12 mouse cellular contexts compared by ENCODE assay signal in genomic region chr4:46061259-46061962, GRCm38 (mm10). TPM values are rescaled to one million over a fixed set of nuclear protein-coding genes. Genes with fewer than 3 reads are reported as not detected.
DNase-seq lines count a peak whose midpoint lies in the region; ATAC-seq and TF ChIP-seq lines count a peak whose summit lies in the region.
"Had no signal": no experiment of that assay in that cellular context is flagged by ENCODE, and none has a peak within 500 bp of the region (broad histone marks: within the 10 kb centered on the region; RNA-seq: fewer than 3 reads in every experiment).

No protein-coding gene starts in this region.

- H3K4me1 ChIP-seq in hindbrain, embryonic 12.5 days = peaks cover 6% of the 10 kb centered on the region
- peaks cover 15% of the 10 kb centered on the region for H3K4me1 ChIP-seq in hindbrain, embryonic 13.5 days (replicated peaks)

- H3K9ac ChIP-seq in hindbrain, embryonic 12.5 days = no peak overlapping the region
- H3K9ac ChIP-seq in hindbrain, embryonic 13.5 days = no peak overlapping the region
- H3K9ac ChIP-seq: liver, embryonic 14.5 days had no signal

- intact Hi-C loops in left cerebral cortex, adult 2 months (cut with DNase I) = loop anchor here (1.0 kb wide), 2 partner anchors 26 to 31 kb away; no protein-coding TSS in a partner anchor

- peaks cover 7% of the 10 kb centered on the region; the same call in 1 of the 2 replicates for H3K9me3 ChIP-seq in hindbrain, embryonic 12.5 days (replicated peaks)
- H3K9me3 ChIP-seq in hindbrain, embryonic 13.5 days = no peaks in the 10 kb centered on the region

- no peaks in the 10 kb centered on the region for H3K36me3 ChIP-seq in hindbrain, embryonic 12.5 days
- H3K36me3 ChIP-seq in hindbrain, embryonic 13.5 days = no peaks in the 10 kb centered on the region
- H3K36me3 ChIP-seq: embryonic facial prominence, embryonic 13.5 days had no signal

- no peak overlapping the region for H3K4me3 ChIP-seq in hindbrain, embryonic 12.5 days
- H3K4me3 ChIP-seq in hindbrain, embryonic 13.5 days = no peak overlapping the region
- no peak overlapping the region for H3K4me3 ChIP-seq in left cerebral cortex, adult 2 months
- H3K4me3 ChIP-seq: embryonic facial prominence, embryonic 13.5 days had no signal

- H3K27me3 ChIP-seq in hindbrain, embryonic 12.5 days = no peaks in the 10 kb centered on the region; the same call in 1 of the 2 replicates
- no peaks in the 10 kb centered on the region for H3K27me3 ChIP-seq in hindbrain, embryonic 13.5 days
- H3K27me3 ChIP-seq: embryonic facial prominence, embryonic 13.5 days had no signal

- 84% methylated on average over 12 of the region's 12 CpGs for WGBS in hindbrain, embryonic 12.5 days
- WGBS in hindbrain, embryonic 13.5 days = 80% methylated on average over 12 of the region's 12 CpGs

- peak; percentile 65 to 77 for DNase-seq in frontal cortex, postnatal 14 days (ENCODE audit: low spot score in 2 of 2)
- DNase-seq in left cerebral cortex, adult 2 months (ENCODE audit: extremely low spot score in 1 of 2, low spot score in 2 of 2) = peak; percentile 75 to 76
- peak; percentile 89 to 93 for DNase-seq in right cerebral cortex, postnatal 36 days (ENCODE audit: low spot score in 2 of 2)
- DNase-seq in thymus, postnatal 4 days = no peak
- no peak for DNase-seq in heart, adult 18-20 months
- DNase-seq: heart, postnatal 10 days; kidney, postnatal 14 days had no signal

- TF ChIP-seq CTCF in left cerebral cortex, adult 2 months (IDR thresholded peaks at IDR 0.05) = no peak

- H3K4me2 ChIP-seq in hindbrain, embryonic 12.5 days (replicated peaks) = no peak overlapping the region
- H3K4me2 ChIP-seq in hindbrain, embryonic 13.5 days = no peak overlapping the region
- H3K4me2 ChIP-seq: embryonic facial prominence, embryonic 13.5 days had no signal

- no peak overlapping the region for H3K27ac ChIP-seq in hindbrain, embryonic 12.5 days
- no peak overlapping the region for H3K27ac ChIP-seq in hindbrain, embryonic 13.5 days
- peak overlapping the region; percentile 85 for H3K27ac ChIP-seq in left cerebral cortex, adult 2 months
- H3K27ac ChIP-seq: embryonic facial prominence, embryonic 13.5 days; liver, embryonic 14.5 days had no signal

- ATAC-seq in hindbrain, embryonic 12.5 days (ENCODE audit: low FRiP score) = 0 out of 2 replicates have a peak, but pooled peaks have one; percentile 32
- ATAC-seq in hindbrain, embryonic 13.5 days (ENCODE audit: low FRiP score) = no peak
- ATAC-seq in megakaryocyte, adult 5-6 weeks (ENCODE audit: poor library complexity, severe bottlenecking) = no peak

RNA-seq across cellular contexts. Expression of gene Tmod1, which starts 22.7 kb away (rescaled TPM):
- 4.8 and 5.1 TPM in 2 replicates for polyA plus RNA-seq in hindbrain, embryonic 12.5 days (2016; fragmentation: Nextera tagmentation; extraction: Ambion mirVana)
- polyA plus RNA-seq in hindbrain, embryonic 13.5 days (2015; fragmentation: Nextera tagmentation; extraction: Ambion mirVana) = 1.9 and 2.1 TPM in 2 replicates
- 10 to 100 TPM; 45.5 to 49.1 TPM for total RNA-seq in left cerebral cortex, adult 2 months (2021)
- total RNA-seq in heart, adult 18-20 months (2021) = 100 to 1,000 TPM; 228 to 259 TPM
- 0.13 and 0.23 TPM in 2 replicates for total RNA-seq in megakaryocyte, adult 5-6 weeks (2015)
- 0.26 and 0.69 TPM in 2 replicates for total RNA-seq in megakaryocyte, adult 5-6 weeks (2017)

Comparison
In these comparisons a context has a peak if more than half of its experiments do, and no peak if none do; other contexts are left out.
1. DNase-seq: peak in frontal cortex, postnatal 14 days (2 of 2), left cerebral cortex, adult 2 months (2 of 2) and right cerebral cortex, postnatal 36 days (2 of 2); none in thymus, postnatal 4 days (single experiment) and heart, adult 18-20 months (0 of 2).
2. RNA of gene Tmod1, which starts 22.7 kb away (total RNA-seq): 228 to 259 TPM in heart, adult 18-20 months and 45.5 to 49.1 TPM in left cerebral cortex, adult 2 months; 0.13 to 0.69 TPM in megakaryocyte, adult 5-6 weeks; every median in the first group is over 10 times any median in the second.